8 mouse cellular contexts compared by ENCODE assay signal in the genomic region with DNA sequence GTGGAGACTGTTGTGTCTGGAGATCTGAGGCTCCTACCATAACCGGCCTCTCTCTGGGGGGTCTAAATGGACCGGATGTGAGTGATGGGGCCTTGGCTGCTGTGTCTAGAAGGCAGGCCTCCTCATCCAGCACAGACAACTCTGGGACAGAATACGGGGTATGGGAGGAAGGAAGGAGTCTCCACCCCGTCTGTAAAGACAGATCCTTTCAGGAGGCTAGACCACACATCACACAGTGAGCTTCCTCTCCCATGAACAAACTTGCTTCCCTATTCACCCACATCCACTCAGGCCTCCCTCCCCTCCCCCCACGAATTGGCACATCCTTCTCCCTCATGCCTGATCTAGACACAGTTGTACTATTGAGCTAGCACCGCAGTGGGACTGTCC. TPM values are rescaled to one million over a fixed set of nuclear protein-coding genes. Genes with fewer than 3 reads are reported as not detected.
DNase-seq lines count a peak whose midpoint lies in the region; ATAC-seq and TF ChIP-seq lines count a peak whose summit lies in the region.

No protein-coding gene starts in this region.

- H3K4me3 ChIP-seq in midbrain, embryonic 12.5 days = no peak overlapping the region
- H3K4me3 ChIP-seq in midbrain, embryonic 16.5 days (ENCODE audit: low read depth, low read length) = no peak overlapping the region
- H3K4me3 ChIP-seq in myocyte = no peak overlapping the region

- H3K27ac ChIP-seq in midbrain, embryonic 12.5 days (replicated peaks) = 0 out of 2 replicates have a peak overlapping the region, but pooled peaks have one; percentile 36
- H3K27ac ChIP-seq in midbrain, embryonic 16.5 days (ENCODE audit: low read length) = no peak overlapping the region

- H3K4me2 ChIP-seq in midbrain, embryonic 12.5 days (replicated peaks) = no peak overlapping the region
- H3K4me2 ChIP-seq in midbrain, embryonic 16.5 days (ENCODE audit: low read length) = no peak overlapping the region
- H3K4me2 ChIP-seq in myocyte (ENCODE audit: low read depth) = peak overlapping the region; percentile 50

- 0 out of 2 replicates have a peak, but pooled peaks cover 6% of the 10 kb centered on the region for H3K4me1 ChIP-seq in midbrain, embryonic 12.5 days
- H3K4me1 ChIP-seq in midbrain, embryonic 16.5 days (ENCODE audit: control insufficient read depth, insufficient read depth, low read length) = peaks cover 2% of the 10 kb centered on the region; the same call in 1 of the 2 replicates

- peak; percentile 45 to 59 for DNase-seq in cerebellum, postnatal 10 days
- peak; percentile 86 for DNase-seq in layer of hippocampus, adult 9-11 months
- no peak for DNase-seq in embryo, embryonic 11 days
- no peak for DNase-seq in thymus, adult 18-20 months

- H3K9ac ChIP-seq in midbrain, embryonic 12.5 days (replicated peaks) = no peak overlapping the region
- H3K9ac ChIP-seq in midbrain, embryonic 16.5 days (ENCODE audit: low read depth, low read length) = no peak overlapping the region

- H3K36me3 ChIP-seq in midbrain, embryonic 12.5 days = no peaks in the 10 kb centered on the region
- no peaks in the 10 kb centered on the region for H3K36me3 ChIP-seq in midbrain, embryonic 16.5 days (ENCODE audit: control insufficient read depth, insufficient read depth, low read length)
- H3K36me3 ChIP-seq in myocyte (ENCODE audit: control insufficient read depth, insufficient read depth) = no peaks in the 10 kb centered on the region

- no peak for ATAC-seq in cerebellum, adult (ENCODE audit: insufficient number of reproducible peaks, low FRiP score, low TSS enrichment)
- no peak for ATAC-seq in midbrain, embryonic 12.5 days (ENCODE audit: low FRiP score, low read depth)
- no peak for ATAC-seq in midbrain, embryonic 16.5 days

- no peaks in the 10 kb centered on the region for H3K9me3 ChIP-seq in midbrain, embryonic 12.5 days
- H3K9me3 ChIP-seq in midbrain, embryonic 16.5 days (replicated peaks; ENCODE audit: control insufficient read depth, low read length, poor library complexity, severe bottlenecking) = no peaks in the 10 kb centered on the region

- WGBS in midbrain, embryonic 12.5 days = 57% methylated on average over 6 of the region's 6 CpGs
- WGBS in midbrain, embryonic 16.5 days = 57% methylated on average over 6 of the region's 6 CpGs

- no peak for TF ChIP-seq POLR2A in myocyte (IDR thresholded peaks at IDR 0.05; ENCODE audit: insufficient read length, low read depth)

- no peaks in the 10 kb centered on the region for H3K27me3 ChIP-seq in midbrain, embryonic 12.5 days
- H3K27me3 ChIP-seq in midbrain, embryonic 16.5 days (ENCODE audit: control insufficient read depth, insufficient read depth, low read depth, low read length) = no peaks in the 10 kb centered on the region
- H3K27me3 ChIP-seq in myocyte (ENCODE audit: control insufficient read depth, insufficient read depth, insufficient read length) = no peaks in the 10 kb centered on the region

- H3K79me2 ChIP-seq in myocyte (ENCODE audit: control insufficient read depth, insufficient read depth) = no peaks in the 10 kb centered on the region

- H3ac ChIP-seq in myocyte (ENCODE audit: control insufficient read depth, insufficient read length) = no peak overlapping the region

TF ChIP-seq in myocyte, 11 proteins besides CTCF, POLR2A, EP300 and RAD21:
- TF ChIP-seq E2F4 (IDR thresholded peaks at IDR 0.05; ENCODE audit: insufficient read depth) = no peak
- TF ChIP-seq POLR2AphosphoS2 (IDR thresholded peaks at IDR 0.05; ENCODE audit: insufficient read length, low read depth) = no peak
- TF ChIP-seq MYOD1 (IDR thresholded peaks at IDR 0.05; ENCODE audit: control insufficient read depth in 1 of 3, insufficient read length in 2 of 3, low read depth in 2 of 3) = no peak
- no peak for TF ChIP-seq CEBPB (IDR thresholded peaks at IDR 0.05; ENCODE audit: insufficient read depth, poor library complexity, severe bottlenecking)
- no peak for TF ChIP-seq MAX (IDR thresholded peaks at IDR 0.05; ENCODE audit: low read depth)

RNA-seq across cellular contexts. Expression of a gene that starts 9.2 kb away (rescaled TPM):
- 7.8 and 8.8 TPM in 2 replicates for polyA plus RNA-seq in midbrain, embryonic 12.5 days (2016; fragmentation: Nextera tagmentation; extraction: Ambion mirVana)
- polyA plus RNA-seq in midbrain, embryonic 16.5 days (2015; fragmentation: Nextera tagmentation; extraction: Ambion mirVana) = 15.1 and 15.7 TPM in 2 replicates
- polyA plus RNA-seq in myocyte (2012; fragmentation: generic; extraction: Trizol) = 5.9 TPM

Comparison
In these comparisons a context has a peak if more than half of its experiments do, and no peak if none do; other contexts are left out.
1. DNase-seq: peak in cerebellum, postnatal 10 days (2 of 2) and layer of hippocampus, adult 9-11 months (single experiment); none in embryo, embryonic 11 days (single experiment) and thymus, adult 18-20 months (0 of 2).